Mouse (Mus musculus) hindbrain, embryonic 11.5 days (tissue): ENCODE data around the gene Ltb4r2. TPM values are rescaled to one million over a fixed set of nuclear protein-coding genes. Genes with fewer than 3 reads are reported as not detected.

Experiments
- ATAC-seq: fragments of 200-750 bp; cut with Nextera tagmentation; 2 replicates; pipeline ENCODE4 v1.8.0; 2017; ENCODE audit warnings: mild to moderate bottlenecking, moderate TSS enrichment, moderate library complexity; ENCODE audit not compliant: low FRiP score
- DNase-seq: peaks from one replicate; pipeline ENCODE4 v3.0.0-alpha.2; 2015; ENCODE audit warnings: low spot score
- H3K27ac ChIP-seq: fragments of 300-500 bp; sonication (generic); 2 replicates; pipeline ENCODE4 v1.5.1; 2014; ENCODE audit warnings: mild to moderate bottlenecking, low read depth, low read length
- H3K27me3 ChIP-seq: fragments of 300-500 bp; sonication (generic); 2 replicates; pipeline ENCODE4 v1.6.1; 2014; ENCODE audit warnings: mild to moderate bottlenecking, low read length, moderate library complexity, mixed read lengths; ENCODE audit not compliant: control insufficient read depth, insufficient read depth
- H3K36me3 ChIP-seq: fragments of 300-500 bp; sonication (generic); 2 replicates; pipeline ENCODE4 v1.6.1; 2014; ENCODE audit warnings: mild to moderate bottlenecking, low read length, moderate library complexity, mixed read lengths; ENCODE audit not compliant: control insufficient read depth, insufficient read depth
- H3K4me1 ChIP-seq: fragments of 300-500 bp; sonication (generic); replicated peaks from 2 replicates; pipeline ENCODE4 v1.6.1; 2014; ENCODE audit warnings: low read length, mixed read lengths; ENCODE audit not compliant: control insufficient read depth, insufficient read depth
- H3K4me2 ChIP-seq: fragments of 300-500 bp; sonication (generic); replicated peaks from 2 replicates; pipeline ENCODE4 v1.6.1; 2014; ENCODE audit warnings: mild to moderate bottlenecking, low read depth, low read length
- H3K4me3 ChIP-seq: fragments of 300-500 bp; sonication (generic); 2 replicates; pipeline ENCODE4 v1.5.1; 2014; ENCODE audit warnings: low read depth, low read length
- H3K9ac ChIP-seq: fragments of 300-500 bp; sonication (generic); 2 replicates; pipeline ENCODE4 v1.6.1; 2014; ENCODE audit warnings: low read depth, low read length
- H3K9me3 ChIP-seq: fragments of 300-500 bp; sonication (generic); 2 replicates; pipeline ENCODE4 v1.6.1; 2016; ENCODE audit warnings: low read length; ENCODE audit not compliant: control insufficient read depth
- WGBS: fragments of 180-500 bp; shearing (Covaris S2); extraction: QIAGEN DNeasy Blood & Tissue Kit; methylation state at CpG from one replicate; pipeline ENCODE4 v1.1.7; 2014; 5-methylcytosine and 5-hydroxymethylcytosine counted together
- polyA plus RNA-seq: library from polyadenylated mRNA; unstranded; fragments of >200 nt; fragmentation: Nextera tagmentation; extraction: Ambion mirVana; gene quantifications from 2 replicates; pipeline ENCODE4 v1.2.1, GENCODE M21; 2014

Ltb4r2 gene
- polyA plus RNA-seq, 1 experiment from 2014 or later, result 0.62 TPM

DNA sequence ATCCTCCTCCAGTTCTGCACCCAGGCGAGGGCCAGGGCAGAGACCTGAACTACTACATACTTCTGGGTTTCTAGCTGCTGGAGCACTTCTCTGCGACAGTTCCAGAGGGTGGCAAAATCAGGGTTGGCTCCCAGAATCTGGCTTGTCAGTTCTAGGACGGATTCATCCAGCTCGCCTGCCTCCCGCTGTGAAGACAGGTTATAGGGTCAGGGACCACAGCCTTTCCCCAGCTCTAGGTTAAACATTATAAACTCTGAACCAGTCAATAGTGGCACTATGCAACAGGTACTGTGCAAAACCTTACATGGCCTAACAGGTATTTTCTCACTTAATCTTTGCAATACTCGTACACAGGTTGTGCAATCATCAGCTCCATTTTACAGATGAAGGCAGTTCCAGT is 40.2 kb upstream of the Ltb4r2 start:
- Histone ChIP-seq H3K9ac (no peak overlapping the region), H3K4me2 (peak overlapping the region; percentile 68; the same call in 1 of the 2 replicates), H3K9me3 (no peaks in the 10 kb centered on the region), H3K36me3 (0 out of 2 replicates have a peak, but pooled peaks cover 2% of the 10 kb centered on the region), H3K27ac (no peak overlapping the region), H3K4me1 (no peaks in the 10 kb centered on the region), H3K27me3 (no peaks in the 10 kb centered on the region), H3K4me3 (peak overlapping the region; percentile 64; the same call in 1 of the 2 replicates)
- WGBS, result 71% methylated on average over 6 of the region's 6 CpGs
- DNase-seq (no peak), ATAC-seq (no peak)

DNA sequence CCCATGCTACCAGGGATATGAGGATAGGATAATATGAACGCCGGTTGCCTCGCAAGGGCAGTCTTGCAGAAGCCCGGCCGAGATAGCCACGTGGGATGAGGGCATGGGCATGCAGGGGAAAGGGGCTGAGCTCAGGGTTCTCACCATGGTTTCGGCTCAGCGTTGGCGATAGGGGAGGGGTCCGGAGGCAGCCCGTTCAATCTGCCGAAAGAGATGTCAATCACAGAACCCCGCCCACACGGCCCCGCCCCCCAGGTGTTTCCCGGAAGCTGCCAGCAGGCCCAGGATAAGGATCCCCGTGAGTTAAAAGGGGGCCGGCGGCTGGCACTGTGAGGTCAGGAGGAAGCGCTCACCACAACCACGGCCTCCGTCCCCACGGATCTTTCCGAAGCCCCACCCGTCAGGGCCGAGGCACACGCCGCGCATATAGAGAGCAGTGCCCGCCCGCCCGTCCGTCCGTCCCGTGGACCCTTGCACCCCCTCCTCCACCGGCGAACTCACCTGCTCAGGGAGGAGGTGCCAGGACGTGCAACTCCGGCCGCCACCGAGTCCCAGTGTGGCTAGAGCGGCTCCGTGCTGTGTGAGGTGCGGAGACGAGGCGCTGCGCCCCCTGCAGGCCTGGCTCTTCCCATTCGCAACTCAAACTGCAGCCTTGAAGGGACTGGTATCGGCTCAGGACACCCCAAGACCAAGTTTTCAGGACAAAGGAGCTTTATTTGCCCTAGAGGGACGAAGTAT is 39.4 kb upstream of the Ltb4r2 start, which contains the start of gene Rabggta:
TSS of gene Rabggta (minus strand) at position 564 of the 738 bp plus-strand sequence.
- peak within 1 kb of the TSS; percentile 68 for H3K4me2 ChIP-seq
- 0 out of 2 replicates have a peak, but pooled peaks cover 2% of the 10 kb centered on the region for H3K36me3 ChIP-seq
- H3K27me3 ChIP-seq, result no peaks in the 10 kb centered on the region
- no peaks in the 10 kb centered on the region for H3K4me1 ChIP-seq
- H3K9me3 ChIP-seq, result no peaks in the 10 kb centered on the region
- peak; percentile 97 for DNase-seq
- peak within 1 kb of the TSS; percentile 64 for H3K4me3 ChIP-seq
- 1% methylated on average over 50 of the region's 50 CpGs for WGBS
- ATAC-seq, result peak; percentile 96
- H3K9ac ChIP-seq, result peak within 1 kb of the TSS; percentile 69
- H3K27ac ChIP-seq, result peak within 1 kb of the TSS; percentile 51

DNA sequence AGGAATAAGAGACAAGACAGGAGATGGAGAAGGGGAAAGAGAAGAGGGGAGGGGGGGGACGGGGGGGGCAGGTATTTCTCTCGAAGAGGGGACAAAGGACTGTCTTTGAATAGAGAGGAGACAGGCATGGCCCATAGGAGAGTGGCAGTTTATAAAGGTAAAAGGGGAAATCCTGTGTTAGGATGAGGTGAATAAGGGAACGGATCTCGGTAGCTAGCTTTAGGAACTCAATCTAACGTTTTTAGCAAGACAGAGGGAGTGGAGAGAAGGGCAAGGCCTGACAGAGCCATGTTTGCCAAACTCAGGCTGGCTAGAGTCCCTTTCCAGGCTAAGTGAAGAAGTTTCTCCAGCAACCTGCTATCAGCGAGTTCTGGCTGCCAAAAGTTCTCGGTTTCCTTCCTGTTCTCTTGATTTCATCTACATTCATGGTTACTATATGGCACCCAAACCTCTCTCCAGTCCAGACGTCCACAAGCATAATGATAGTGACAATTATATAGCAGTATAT is 38.7 kb upstream of the Ltb4r2 start:
- Histone ChIP-seq H3K27ac (no peak overlapping the region), H3K36me3 (0 out of 2 replicates have a peak, but pooled peaks cover 2% of the 10 kb centered on the region), H3K4me1 (no peaks in the 10 kb centered on the region), H3K9ac (no peak overlapping the region), H3K27me3 (no peaks in the 10 kb centered on the region), H3K9me3 (no peaks in the 10 kb centered on the region), H3K4me3 (no peak overlapping the region), H3K4me2 (no peak overlapping the region)
- DNase-seq (no peak), ATAC-seq (peak; percentile 36)
- WGBS, result 52% methylated on average over 8 of the region's 8 CpGs

DNA sequence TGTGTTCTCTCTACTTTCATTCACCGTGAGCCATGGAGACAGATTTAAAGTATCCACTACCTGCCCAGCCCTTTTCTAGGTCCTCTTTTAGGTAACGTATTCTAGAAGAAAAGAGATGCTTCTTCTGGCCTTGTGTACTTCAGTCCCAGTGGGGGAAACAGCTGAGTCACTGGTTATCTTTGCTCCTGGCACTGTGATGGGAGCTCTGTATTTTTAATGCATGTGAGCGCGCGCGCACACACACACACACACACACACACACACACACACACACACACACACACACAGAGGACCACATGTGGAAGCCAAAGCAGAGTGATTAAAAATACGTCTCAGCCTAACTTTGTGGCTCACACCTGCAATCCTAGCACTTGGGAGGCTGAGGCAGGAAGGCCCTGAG is 37.8 kb upstream of the Ltb4r2 start:
- no peaks in the 10 kb centered on the region for H3K9me3 ChIP-seq
- no peak overlapping the region for H3K4me2 ChIP-seq
- 0 out of 2 replicates have a peak, but pooled peaks cover 2% of the 10 kb centered on the region for H3K36me3 ChIP-seq
- DNase-seq, result no peak
- no peak for ATAC-seq
- no peaks in the 10 kb centered on the region for H3K4me1 ChIP-seq
- H3K27me3 ChIP-seq, result no peaks in the 10 kb centered on the region
- H3K9ac ChIP-seq, result no peak overlapping the region
- no peak overlapping the region for H3K27ac ChIP-seq
- H3K4me3 ChIP-seq, result no peak overlapping the region
- WGBS, result 91% methylated on average over 7 of the region's 7 CpGs

DNA sequence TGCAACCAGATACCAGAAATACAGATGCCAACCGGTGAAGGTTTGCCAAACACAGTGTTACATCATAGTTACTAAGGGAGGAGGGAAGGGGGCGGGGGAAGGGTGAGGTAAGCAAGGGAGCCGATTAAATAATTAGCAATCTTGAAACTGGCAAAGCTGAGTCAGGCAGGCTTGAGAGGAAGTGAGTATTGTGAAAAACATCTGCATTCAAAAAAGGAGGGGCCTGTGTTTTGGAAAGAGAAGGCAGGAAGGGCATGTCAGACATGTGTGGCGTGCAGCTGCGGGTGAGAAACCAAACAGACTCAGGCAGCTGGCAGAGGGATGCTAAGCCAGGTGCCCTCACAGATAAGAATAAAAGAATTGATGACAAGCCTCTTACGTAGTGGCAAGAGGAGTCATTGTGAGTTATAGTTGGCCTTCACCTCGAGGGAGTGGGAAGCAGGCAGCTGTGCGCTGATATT is 36.8 kb upstream of the Ltb4r2 start:
- no peak overlapping the region for H3K4me2 ChIP-seq
- H3K27ac ChIP-seq, result no peak overlapping the region
- no peak overlapping the region for H3K4me3 ChIP-seq
- ATAC-seq (no peak), DNase-seq (no peak)
- H3K9me3 ChIP-seq, result no peaks in the 10 kb centered on the region
- WGBS, result 69% methylated on average over 8 of the region's 8 CpGs
- no peaks in the 10 kb centered on the region for H3K4me1 ChIP-seq
- H3K36me3 ChIP-seq, result 0 out of 2 replicates have a peak, but pooled peaks cover 2% of the 10 kb centered on the region
- no peak overlapping the region for H3K9ac ChIP-seq
- no peaks in the 10 kb centered on the region for H3K27me3 ChIP-seq

DNA sequence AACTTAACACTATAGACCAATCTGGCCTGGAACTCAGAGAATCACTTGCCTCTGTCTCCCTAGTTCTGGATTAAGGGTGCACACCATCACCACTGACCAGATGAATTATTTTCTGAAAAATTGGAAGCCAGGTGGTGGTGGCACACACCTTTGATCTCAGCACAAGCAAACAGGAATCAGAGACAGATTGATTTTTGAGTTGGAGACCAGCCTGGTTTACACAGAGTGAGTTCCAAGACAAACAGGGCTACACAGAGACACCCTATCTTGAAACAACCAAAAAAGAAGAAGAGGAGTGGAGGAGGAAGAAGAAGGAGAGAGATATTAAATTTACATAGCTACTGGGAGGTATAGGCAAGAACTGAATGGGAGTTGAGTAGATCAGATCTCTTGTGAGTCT is 35.0 kb upstream of the Ltb4r2 start:
- Histone ChIP-seq H3K36me3 (no peaks in the 10 kb centered on the region), H3K27ac (no peak overlapping the region), H3K4me1 (no peaks in the 10 kb centered on the region), H3K9me3 (no peaks in the 10 kb centered on the region), H3K4me3 (no peak overlapping the region), H3K27me3 (no peaks in the 10 kb centered on the region), H3K4me2 (no peak overlapping the region), H3K9ac (no peak overlapping the region)
- ATAC-seq (no peak), DNase-seq (no peak)

DNA sequence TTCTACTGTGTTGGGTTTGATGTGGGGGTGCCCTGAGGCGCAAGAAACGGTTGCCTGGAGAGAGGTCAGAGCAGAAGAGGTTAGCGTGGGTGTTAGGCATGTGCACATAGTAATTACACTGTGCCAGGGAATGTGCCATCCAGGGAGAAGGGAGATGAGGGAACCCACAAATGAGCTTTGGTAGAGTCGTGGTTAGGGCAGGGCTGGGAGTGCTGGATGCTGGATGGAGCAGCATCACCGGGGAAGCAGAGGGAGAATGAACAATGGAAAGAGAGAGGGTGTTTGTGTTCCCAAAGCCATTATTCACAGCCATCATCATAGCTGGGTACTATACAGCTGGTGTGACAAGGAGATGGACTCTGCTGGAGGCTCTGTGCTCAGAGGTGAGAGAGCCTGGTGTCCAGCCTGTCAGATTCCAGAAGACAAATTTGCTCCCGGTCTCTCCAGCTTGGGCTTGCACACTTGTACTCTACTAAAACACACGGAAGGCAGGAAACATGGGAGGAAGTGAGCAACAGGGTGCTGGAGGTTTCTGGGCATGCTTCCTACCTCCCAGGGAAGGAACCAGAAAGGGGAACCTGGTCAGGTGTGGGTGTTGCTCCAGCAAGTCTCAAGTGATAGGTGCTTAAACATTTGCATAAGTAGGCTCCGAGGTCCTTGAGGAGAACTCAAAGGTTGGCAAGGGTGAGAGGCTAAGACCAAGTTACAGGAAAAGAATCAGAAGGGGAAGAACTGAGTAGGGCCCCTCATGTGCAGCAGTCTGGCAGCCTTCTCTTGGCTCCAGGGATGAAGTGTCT is 33.1 kb upstream of the Ltb4r2 start:
- Histone ChIP-seq H3K36me3 (no peaks in the 10 kb centered on the region), H3K4me2 (no peak overlapping the region), H3K27me3 (no peaks in the 10 kb centered on the region), H3K4me1 (no peaks in the 10 kb centered on the region), H3K27ac (no peak overlapping the region), H3K9ac (no peak overlapping the region), H3K4me3 (no peak overlapping the region), H3K9me3 (no peaks in the 10 kb centered on the region)
- 74% methylated on average over 8 of the region's 8 CpGs for WGBS
- DNase-seq, result no peak
- no peak for ATAC-seq

DNA sequence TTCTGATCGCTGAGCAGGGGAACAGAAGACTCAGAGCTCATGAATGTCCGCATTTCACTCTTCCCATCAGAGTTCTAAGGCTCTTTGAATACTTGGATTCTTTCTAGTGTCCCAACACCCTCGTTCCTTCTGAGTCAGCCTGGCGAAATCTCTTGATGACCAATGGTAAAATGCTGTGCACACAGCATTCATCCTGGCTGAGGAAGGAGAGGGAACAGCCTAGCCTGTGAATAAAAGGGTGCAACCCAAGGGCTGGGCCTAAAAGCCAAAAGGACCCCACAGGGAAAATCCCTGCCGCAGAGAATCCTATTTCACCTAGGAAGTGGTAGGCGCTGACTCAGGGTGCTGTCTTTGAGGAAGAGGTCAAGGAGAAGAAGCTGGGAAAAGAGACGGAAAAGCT is 31.1 kb upstream of the Ltb4r2 start:
- Histone ChIP-seq H3K4me2 (no peak overlapping the region), H3K9me3 (no peaks in the 10 kb centered on the region), H3K27me3 (no peaks in the 10 kb centered on the region), H3K9ac (no peak overlapping the region), H3K4me3 (no peak overlapping the region), H3K4me1 (no peaks in the 10 kb centered on the region), H3K36me3 (no peaks in the 10 kb centered on the region), H3K27ac (no peak overlapping the region)
- DNase-seq (no peak), ATAC-seq (no peak)
- 81% methylated on average over 7 of the region's 7 CpGs for WGBS
